Mouse (Mus musculus) heart, postnatal 0 days (tissue): Measurements from ENCODE around the gene Insl6. TPM values are rescaled to one million over a fixed set of nuclear protein-coding genes. Genes with fewer than 3 reads are reported as not detected.

ENCODE experiments used
- ATAC-seq: fragments of 200-750 bp; cut with Nextera tagmentation; 2 replicates; pipeline ENCODE4 v1.8.0; 2017; ENCODE audit warnings: low read depth, moderate number of reproducible peaks, moderate library complexity; ENCODE audit not compliant: insufficient read depth
- DNase-seq: peaks from one replicate; pipeline ENCODE4 v3.0.0-alpha.2; 2016; ENCODE audit warnings: low spot score
- H3K27ac ChIP-seq: fragments of 300-500 bp; sonication (generic); 2 replicates; pipeline ENCODE4 v1.5.1; 2014; ENCODE audit warnings: low read depth, mild to moderate bottlenecking
- H3K27me3 ChIP-seq: fragments of 300-500 bp; sonication (generic); 2 replicates; pipeline ENCODE4 v1.6.1; 2014; ENCODE audit warnings: low read length, mixed read lengths; ENCODE audit not compliant: control insufficient read depth, insufficient read depth
- H3K36me3 ChIP-seq: fragments of 300-500 bp; sonication (generic); replicated peaks from 2 replicates; pipeline ENCODE4 v1.6.1; 2014; ENCODE audit warnings: low read length, mixed read lengths; ENCODE audit not compliant: control insufficient read depth, insufficient read depth
- H3K4me1 ChIP-seq: fragments of 300-500 bp; sonication (generic); 2 replicates; pipeline ENCODE4 v1.6.1; 2014; ENCODE audit warnings: antibody characterized with exemption; ENCODE audit not compliant: control insufficient read depth, insufficient read depth
- H3K4me2 ChIP-seq: fragments of 300-500 bp; sonication (generic); 2 replicates; pipeline ENCODE4 v1.6.1; 2014; ENCODE audit warnings: low read depth, mild to moderate bottlenecking, low read length, moderate library complexity
- H3K4me3 ChIP-seq: fragments of 300-500 bp; sonication (generic); 2 replicates; pipeline ENCODE4 v1.5.1; 2014; ENCODE audit warnings: low read depth, low read length
- H3K9ac ChIP-seq: fragments of 300-500 bp; sonication (generic); replicated peaks from 2 replicates; pipeline ENCODE4 v1.6.1; 2014; ENCODE audit warnings: low read depth, low read length, mixed read lengths
- H3K9me3 ChIP-seq: fragments of 300-500 bp; sonication (generic); replicated peaks from 2 replicates; pipeline ENCODE4 v1.6.1; 2016; ENCODE audit warnings: low read length; ENCODE audit not compliant: control insufficient read depth
- CTCF ChIP-seq: IDR thresholded peaks from 2 replicates; pipeline ENCODE4 v1.5.1; 2016; ENCODE audit warnings: antibody characterized with exemption, control low read depth, low read depth
- EP300 ChIP-seq: IDR thresholded peaks from 2 replicates; pipeline ENCODE4 v1.6.1; 2016; ENCODE audit warnings: antibody characterized with exemption, low read depth
- WGBS: fragments of 180-500 bp; shearing (Covaris S2); extraction: QIAGEN DNeasy Blood & Tissue Kit; methylation state at CpG from one replicate; pipeline ENCODE4 v1.1.7; 2014; 5-methylcytosine and 5-hydroxymethylcytosine counted together
- polyA plus RNA-seq: library from polyadenylated mRNA; unstranded; fragments of >200 nt; fragmentation: Nextera tagmentation; extraction: Ambion mirVana; gene quantifications from 2 replicates; pipeline ENCODE4 v1.2.1, GENCODE M21; 2015
- total RNA-seq: library from RNA; depleted of rRNA; stranded (reverse); fragments of >200 nt; gene quantifications from 2 replicates; pipeline ENCODE4 v1.2.3, GENCODE M21; 2014; ENCODE audit warnings: low replicate concordance; rRNA removed

Insl6 gene
- total and polyA plus RNA-seq, 2 experiments from 2014 or later = 3.0 TPM

DNA sequence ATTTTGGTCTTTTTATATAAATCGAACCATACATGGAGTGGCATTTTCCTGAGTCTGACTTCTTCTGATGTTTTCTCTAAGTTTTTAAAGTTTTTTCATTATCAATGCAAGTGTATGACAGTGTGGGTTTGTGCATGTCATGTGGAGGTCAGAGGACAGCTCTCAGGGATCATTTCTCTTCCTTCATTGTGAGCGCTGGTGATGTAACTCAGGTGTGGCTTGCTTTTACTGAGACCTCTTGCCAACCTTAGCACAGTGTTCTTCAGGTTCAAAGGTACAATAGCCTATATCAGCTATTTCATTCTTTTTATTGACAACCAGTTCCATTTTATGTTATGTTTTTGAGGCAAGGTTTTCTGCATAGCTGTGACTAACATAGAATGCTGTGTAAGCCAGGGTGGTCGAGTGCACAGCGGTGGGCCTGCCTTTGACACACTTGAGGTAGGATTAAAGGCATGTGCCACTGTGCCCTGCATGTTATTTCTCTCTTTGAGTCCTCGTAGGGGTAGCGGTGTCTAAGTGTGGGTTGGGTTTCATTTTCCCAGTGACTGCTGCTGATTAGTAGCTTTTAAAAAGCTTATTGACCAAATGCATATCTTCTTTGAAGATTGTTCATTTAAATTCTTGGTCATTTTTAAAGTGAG lies 46.1 kb downstream of the Insl6 start:
- Histone ChIP-seq H3K36me3 (peaks cover 44% of the 10 kb centered on the region), H3K9ac (no peak overlapping the region)

DNA sequence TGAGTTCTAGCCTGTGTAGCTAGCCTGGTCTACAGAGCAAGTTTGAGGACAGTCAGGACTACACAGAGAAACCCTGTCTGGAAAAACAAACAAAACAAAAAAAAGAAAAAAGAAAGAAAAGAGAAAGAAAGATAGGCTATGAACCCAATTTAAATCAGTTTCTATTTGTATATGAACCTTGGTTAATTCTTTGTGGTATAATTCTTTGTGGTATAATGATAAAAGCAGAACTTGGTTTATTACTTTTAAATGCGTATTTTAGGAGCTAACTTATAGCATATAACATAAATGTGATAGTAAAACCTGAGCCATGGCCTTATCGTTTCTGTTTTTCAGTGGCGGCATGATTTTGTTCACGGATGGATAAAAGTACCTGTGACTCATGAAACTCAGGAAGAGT lies 48.7 kb downstream of the Insl6 start:
- Histone ChIP-seq H3K9ac (no peak overlapping the region), H3K4me1 (0 out of 2 replicates have a peak, but pooled peaks cover under 1% of the 10 kb centered on the region), H3K4me2 (no peak overlapping the region), H3K9me3 (no peaks in the 10 kb centered on the region), H3K36me3 (peaks cover 36% of the 10 kb centered on the region), H3K27ac (no peak overlapping the region), H3K4me3 (no peak overlapping the region), H3K27me3 (no peaks in the 10 kb centered on the region)
- TF ChIP-seq CTCF (no peak), EP300 (no peak)
- ATAC-seq (no peak), DNase-seq (no peak)
- WGBS = 95% methylated on average over 4 of the region's 4 CpGs

More for the DNA sequence above, 46.1 kb downstream of the Insl6 start:
- Histone ChIP-seq H3K27ac (no peak overlapping the region), H3K27me3 (no peaks in the 10 kb centered on the region), H3K4me2 (no peak overlapping the region), H3K4me1 (no peaks in the 10 kb centered on the region), H3K4me3 (no peak overlapping the region), H3K9me3 (no peaks in the 10 kb centered on the region)
- WGBS = 91% methylated on average over 6 of the region's 6 CpGs
- no peak for ATAC-seq
- TF ChIP-seq CTCF (no peak), EP300 (no peak)
- DNase-seq = no peak

DNA sequence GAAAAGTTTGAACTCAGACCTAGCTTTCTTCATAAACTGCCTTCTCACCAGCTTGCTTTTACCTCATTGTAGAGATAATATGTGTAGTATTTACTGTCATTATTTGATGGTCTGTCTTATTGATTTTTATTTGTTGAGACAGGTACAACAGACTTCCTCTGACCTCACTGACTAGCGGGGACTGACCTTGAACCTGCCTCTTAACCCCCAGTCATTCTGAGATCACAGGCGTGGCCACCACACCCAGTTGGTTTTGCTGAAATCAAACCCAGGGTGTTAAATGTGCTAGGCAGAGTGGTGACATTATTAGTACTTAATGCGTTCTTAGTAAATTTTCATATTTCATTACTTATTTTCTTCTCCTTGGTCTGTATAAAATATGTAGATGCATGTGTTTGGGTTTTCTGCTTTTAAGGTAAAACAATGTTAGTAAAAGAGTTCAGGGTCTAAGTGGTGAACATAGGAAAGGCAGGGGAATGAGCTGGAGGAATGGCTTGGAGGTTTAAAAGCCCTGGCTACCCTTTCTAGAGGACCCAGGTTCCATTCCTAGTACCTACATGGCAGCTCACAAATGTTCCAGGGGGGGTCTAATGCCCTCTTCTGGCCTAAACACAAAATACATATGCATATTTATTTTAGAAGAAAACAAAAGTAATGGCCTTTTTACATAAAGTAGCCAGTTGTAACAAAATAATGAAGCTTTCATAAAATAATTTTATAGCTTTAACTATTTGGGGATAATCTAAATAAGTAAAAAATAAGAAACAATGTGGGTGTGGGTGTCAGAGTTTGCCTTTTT lies 52.9 kb downstream of the Insl6 start:
- no peaks in the 10 kb centered on the region for H3K9me3 ChIP-seq
- no peak overlapping the region for H3K4me2 ChIP-seq
- no peak overlapping the region for H3K4me3 ChIP-seq
- H3K36me3 ChIP-seq = peaks cover 22% of the 10 kb centered on the region
- H3K9ac ChIP-seq = no peak overlapping the region
- H3K27ac ChIP-seq = no peak overlapping the region
- no peaks in the 10 kb centered on the region for H3K27me3 ChIP-seq
- ATAC-seq (no peak), DNase-seq (no peak)
- 90% methylated on average over 3 of the region's 3 CpGs for WGBS
- TF ChIP-seq EP300 (no peak), CTCF (no peak)
- H3K4me1 ChIP-seq = peaks cover 4% of the 10 kb centered on the region; the same call in 1 of the 2 replicates

Other genes starting within 250 kb of the Insl6 start
- gene Rcl1, start 224.0 kb downstream of the Insl6 start, total RNA-seq = 2.3 and 9.0 TPM in 2 replicates
- gene Rcl1, start 224.0 kb downstream of the Insl6 start, polyA plus RNA-seq = 9.6 and 9.9 TPM in 2 replicates
- gene Jak2, start 73.5 kb downstream of the Insl6 start, total RNA-seq = 11.5 and 11.6 TPM in 2 replicates
- 4.4 and 5.2 TPM in 2 replicates for gene Jak2, start 73.5 kb downstream of the Insl6 start, polyA plus RNA-seq
- gene Rln1, start 9.3 kb upstream of the Insl6 start, total RNA-seq = 1.1 TPM in 1 of 2 replicates, not detected in the other
- gene Rln1, start 9.3 kb upstream of the Insl6 start, polyA plus RNA-seq = 0.31 TPM in 1 of 2 replicates, not detected in the other
- gene Plgrkt, start 42.0 kb upstream of the Insl6 start, total RNA-seq = 9.8 and 55.6 TPM in 2 replicates
- gene Plgrkt, start 42.0 kb upstream of the Insl6 start, polyA plus RNA-seq = 53.5 and 60.3 TPM in 2 replicates
- gene Cd274, start 42.1 kb upstream of the Insl6 start, total RNA-seq = 0.04 and 1.8 TPM in 2 replicates
- 0.23 and 0.44 TPM in 2 replicates for gene Cd274, start 42.1 kb upstream of the Insl6 start, polyA plus RNA-seq
- gene Pdcd1lg2, start 85.6 kb upstream of the Insl6 start, total RNA-seq = not detected in 2 replicates
- gene Pdcd1lg2, start 85.6 kb upstream of the Insl6 start, polyA plus RNA-seq = 0.18 TPM in 1 of 2 replicates, not detected in the other
- gene Ric1, start 196.9 kb upstream of the Insl6 start, total RNA-seq = 24.5 and 29.9 TPM in 2 replicates
- gene Ric1, start 196.9 kb upstream of the Insl6 start, polyA plus RNA-seq = 6.0 TPM in 2 replicates